Mouse (Mus musculus): ENCODE measurements around the gene Wdr31.

- TF ChIP-seq CTCF (IDR thresholded peaks at IDR 0.05; ENCODE audit: control insufficient read depth, insufficient read depth, insufficient replicate concordance, low read depth, low read length) (no peak), POLR2A (IDR thresholded peaks at IDR 0.05; ENCODE audit: control insufficient read depth, low read depth, low read length) (no peak)
These were observed 5.1 kb upstream of the Wdr31 start for GRCm38 (mm10) chr4:62475793-62476192.

Measured in testis, adult 2 months (tissue).